Mouse (Mus musculus): Measurements from ENCODE around the gene Ppp1r13b. TPM values are rescaled to one million over a fixed set of nuclear protein-coding genes. Genes with fewer than 3 reads are reported as not detected.

Gene Ppp1r13b
- polyA plus RNA-seq, 1 experiment from 2014 or later: 18.9 TPM

DNA sequence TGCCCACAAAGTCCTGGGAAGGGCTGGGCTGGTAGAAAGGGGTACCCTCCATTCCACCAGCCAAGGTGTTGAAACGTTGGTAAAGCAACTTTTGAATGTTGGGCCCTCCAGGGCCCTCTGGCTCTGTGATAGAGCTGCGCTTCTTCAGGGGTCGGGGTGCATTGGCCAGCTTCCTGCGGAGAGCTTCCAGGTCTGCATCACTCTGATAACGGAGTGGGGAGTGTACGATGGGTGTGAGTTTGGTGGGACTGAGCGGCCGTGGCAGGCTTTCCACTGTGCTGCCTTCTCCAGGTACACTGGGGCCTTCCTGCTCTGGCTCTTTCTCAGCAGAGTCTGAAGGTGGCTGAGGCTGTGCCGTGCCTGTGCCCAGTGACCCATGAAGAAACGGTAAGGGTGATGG is 74.5 kb downstream of the Ppp1r13b start:
- TF ChIP-seq CTCF (IDR thresholded peaks at IDR 0.05; ENCODE audit: low read depth): no peak
- no peak for TF ChIP-seq EP300 (optimal IDR thresholded peaks at IDR 0.05)
- 87% methylated on average over 10 of the region's 10 CpGs for WGBS
- no peaks in the 10 kb centered on the region for H3K9me3 ChIP-seq (ENCODE audit: control insufficient read depth, low read length)
- no peaks in the 10 kb centered on the region for H3K4me1 ChIP-seq (replicated peaks; ENCODE audit: control insufficient read depth, insufficient read depth)
- ATAC-seq (ENCODE audit: low FRiP score, low TSS enrichment): no peak
- H3K36me3 ChIP-seq (ENCODE audit: control insufficient read depth, insufficient read depth, low read length): peaks cover 42% of the 10 kb centered on the region
- no peak overlapping the region for H3K27ac ChIP-seq (replicated peaks)
- H3K4me3 ChIP-seq (ENCODE audit: low read depth, low read length): no peak overlapping the region
- H3K9ac ChIP-seq (ENCODE audit: low read length): no peak overlapping the region
- no peak for DNase-seq (ENCODE audit: low spot score)
- H3K27me3 ChIP-seq (ENCODE audit: control insufficient read depth, insufficient read depth, low read length): no peaks in the 10 kb centered on the region
- no peak overlapping the region for H3K4me2 ChIP-seq (replicated peaks; ENCODE audit: low read depth)

DNA sequence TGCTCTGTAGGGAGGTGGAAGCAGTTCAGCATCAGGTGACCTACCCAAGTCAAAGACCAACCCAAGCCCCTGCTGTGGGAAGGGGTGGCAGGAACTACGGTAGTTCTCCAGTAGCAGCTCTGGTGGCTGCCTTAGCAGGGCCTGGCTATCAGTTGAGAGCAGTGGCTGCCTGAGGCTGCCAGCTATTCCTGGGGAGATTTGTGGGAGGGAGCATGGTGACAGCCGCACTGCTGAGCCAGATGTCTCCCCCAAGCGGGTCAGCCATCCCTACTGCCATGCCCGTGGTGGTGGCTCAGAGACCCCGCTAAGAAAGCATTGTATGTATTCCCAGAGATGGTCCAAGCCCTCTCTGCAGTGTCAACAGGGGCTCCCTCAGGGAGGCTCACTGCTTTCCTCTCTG is 75.3 kb downstream of the Ppp1r13b start:
- Histone ChIP-seq H3K9me3 (ENCODE audit: control insufficient read depth, low read length) (no peaks in the 10 kb centered on the region), H3K4me1 (replicated peaks; ENCODE audit: control insufficient read depth, insufficient read depth) (no peaks in the 10 kb centered on the region), H3K9ac (ENCODE audit: low read length) (no peak overlapping the region), H3K36me3 (ENCODE audit: control insufficient read depth, insufficient read depth, low read length) (peaks cover 45% of the 10 kb centered on the region), H3K27me3 (ENCODE audit: control insufficient read depth, insufficient read depth, low read length) (no peaks in the 10 kb centered on the region), H3K4me3 (ENCODE audit: low read depth, low read length) (no peak overlapping the region), H3K4me2 (replicated peaks; ENCODE audit: low read depth) (no peak overlapping the region), H3K27ac (replicated peaks) (no peak overlapping the region)
- TF ChIP-seq CTCF (IDR thresholded peaks at IDR 0.05; ENCODE audit: low read depth): no peak
- no peak for TF ChIP-seq EP300 (optimal IDR thresholded peaks at IDR 0.05)
- 82% methylated on average over 5 of the region's 5 CpGs for WGBS
- no peak for DNase-seq (ENCODE audit: low spot score)
- no peak for ATAC-seq (ENCODE audit: low FRiP score, low TSS enrichment)

DNA sequence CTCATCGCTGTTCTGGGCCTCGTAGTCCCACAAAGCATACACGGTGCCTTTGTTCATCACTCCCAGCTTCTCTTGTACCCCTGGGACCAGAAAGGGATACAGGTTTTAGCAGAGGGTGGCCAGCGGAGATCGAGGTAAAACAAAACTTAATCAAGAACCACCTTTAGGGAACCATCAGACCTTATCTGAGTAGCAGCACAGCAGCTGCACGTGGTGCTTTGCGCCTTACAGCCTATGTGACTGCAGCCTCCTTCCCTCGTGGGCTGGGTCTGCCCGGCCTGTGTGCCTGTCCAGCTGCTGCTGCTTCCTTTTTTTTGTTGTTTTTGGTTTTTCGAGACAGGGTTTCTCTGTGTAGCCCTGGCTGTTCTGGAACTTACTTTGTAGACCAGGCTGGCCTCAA is 77.5 kb downstream of the Ppp1r13b start:
- Histone ChIP-seq H3K27ac (replicated peaks) (no peak overlapping the region), H3K4me1 (replicated peaks; ENCODE audit: control insufficient read depth, insufficient read depth) (no peaks in the 10 kb centered on the region), H3K9me3 (ENCODE audit: control insufficient read depth, low read length) (no peaks in the 10 kb centered on the region), H3K9ac (ENCODE audit: low read length) (no peak overlapping the region), H3K36me3 (ENCODE audit: control insufficient read depth, insufficient read depth, low read length) (peaks cover 60% of the 10 kb centered on the region), H3K27me3 (ENCODE audit: control insufficient read depth, insufficient read depth, low read length) (no peaks in the 10 kb centered on the region), H3K4me3 (ENCODE audit: low read depth, low read length) (no peak overlapping the region), H3K4me2 (replicated peaks; ENCODE audit: low read depth) (no peak overlapping the region)
- DNase-seq (ENCODE audit: low spot score) (no peak), ATAC-seq (ENCODE audit: low FRiP score, low TSS enrichment) (no peak)
- WGBS: 82% methylated on average over 10 of the region's 10 CpGs
- TF ChIP-seq EP300 (optimal IDR thresholded peaks at IDR 0.05) (no peak), CTCF (IDR thresholded peaks at IDR 0.05; ENCODE audit: low read depth) (no peak)

DNA sequence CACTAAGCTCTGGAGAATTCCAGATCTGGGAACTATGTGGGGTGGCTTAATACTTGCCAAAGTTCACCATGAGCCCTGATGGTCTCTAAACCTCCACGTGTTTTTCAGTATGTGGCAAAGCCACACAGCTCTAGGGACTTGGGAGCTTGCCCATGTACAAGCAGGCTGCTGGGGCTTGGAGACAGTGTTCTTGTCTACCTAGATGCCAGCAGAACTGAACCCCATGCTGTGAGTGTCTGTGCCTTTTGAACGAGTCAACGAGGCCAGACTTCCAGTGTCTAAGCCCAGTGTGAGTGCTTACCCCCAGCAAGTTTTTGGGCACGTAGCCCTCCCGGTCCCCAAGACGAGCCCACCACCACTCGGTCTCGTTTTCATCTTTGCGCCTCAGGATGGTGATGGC is 78.0 kb downstream of the Ppp1r13b start:
- no peak for ATAC-seq (ENCODE audit: low FRiP score, low TSS enrichment)
- H3K36me3 ChIP-seq (ENCODE audit: control insufficient read depth, insufficient read depth, low read length): peaks cover 62% of the 10 kb centered on the region
- DNase-seq (ENCODE audit: low spot score): no peak
- no peak overlapping the region for H3K4me3 ChIP-seq (ENCODE audit: low read depth, low read length)
- no peaks in the 10 kb centered on the region for H3K9me3 ChIP-seq (ENCODE audit: control insufficient read depth, low read length)
- TF ChIP-seq CTCF (IDR thresholded peaks at IDR 0.05; ENCODE audit: low read depth) (no peak), EP300 (optimal IDR thresholded peaks at IDR 0.05) (no peak)
- no peak overlapping the region for H3K4me2 ChIP-seq (replicated peaks; ENCODE audit: low read depth)
- no peaks in the 10 kb centered on the region for H3K4me1 ChIP-seq (replicated peaks; ENCODE audit: control insufficient read depth, insufficient read depth)
- H3K27ac ChIP-seq (replicated peaks): no peak overlapping the region
- H3K9ac ChIP-seq (ENCODE audit: low read length): no peak overlapping the region
- 95% methylated on average over 9 of the region's 9 CpGs for WGBS
- no peaks in the 10 kb centered on the region for H3K27me3 ChIP-seq (ENCODE audit: control insufficient read depth, insufficient read depth, low read length)

DNA sequence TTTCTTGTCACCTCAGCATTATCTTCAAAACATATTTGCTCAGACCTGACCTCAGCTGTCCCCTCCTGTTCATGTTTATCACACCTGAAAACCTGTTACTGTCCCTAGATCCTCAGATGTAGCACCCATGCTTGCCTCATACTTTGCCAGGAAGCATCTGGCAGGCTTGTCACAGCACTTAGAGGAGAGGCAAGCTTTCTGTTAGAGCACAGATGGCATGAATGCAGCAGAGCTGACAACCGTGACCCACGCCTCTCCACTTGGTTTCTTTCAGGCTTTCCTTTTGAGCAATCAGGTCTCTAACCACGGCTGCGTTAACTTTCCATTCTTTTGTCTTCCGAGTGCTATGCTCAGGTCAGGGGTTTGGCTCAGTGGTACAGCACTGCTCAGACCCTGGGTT is 78.5 kb downstream of the Ppp1r13b start:
- Histone ChIP-seq H3K9me3 (ENCODE audit: control insufficient read depth, low read length) (no peaks in the 10 kb centered on the region), H3K9ac (ENCODE audit: low read length) (no peak overlapping the region), H3K27me3 (ENCODE audit: control insufficient read depth, insufficient read depth, low read length) (no peaks in the 10 kb centered on the region), H3K27ac (replicated peaks) (no peak overlapping the region), H3K4me3 (ENCODE audit: low read depth, low read length) (no peak overlapping the region), H3K4me1 (replicated peaks; ENCODE audit: control insufficient read depth, insufficient read depth) (no peaks in the 10 kb centered on the region), H3K36me3 (ENCODE audit: control insufficient read depth, insufficient read depth, low read length) (peaks cover 63% of the 10 kb centered on the region), H3K4me2 (replicated peaks; ENCODE audit: low read depth) (no peak overlapping the region)
- DNase-seq (ENCODE audit: low spot score) (no peak), ATAC-seq (ENCODE audit: low FRiP score, low TSS enrichment) (no peak)
- 73% methylated on average over 5 of the region's 5 CpGs for WGBS
- TF ChIP-seq EP300 (optimal IDR thresholded peaks at IDR 0.05) (no peak), CTCF (IDR thresholded peaks at IDR 0.05; ENCODE audit: low read depth) (no peak)

DNA sequence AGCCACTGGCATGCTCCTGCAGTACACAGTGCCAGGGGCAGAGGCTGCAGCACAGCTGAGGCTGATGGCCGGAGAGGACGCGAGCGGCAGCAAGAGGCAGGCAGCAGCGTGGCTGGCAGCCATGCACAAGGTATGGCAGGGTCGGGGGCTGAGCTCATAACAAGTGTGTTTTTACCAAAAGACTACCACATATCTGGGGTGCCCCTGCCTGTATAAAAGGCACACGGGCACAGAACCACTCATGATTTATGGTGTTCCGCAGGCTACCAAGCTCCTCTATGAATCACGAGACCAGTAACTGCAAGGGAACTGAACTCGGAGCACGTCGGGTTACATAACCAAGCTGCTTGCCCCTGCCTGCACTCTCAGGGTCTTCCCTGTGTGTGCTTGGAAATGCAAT is 80.4 kb downstream of the Ppp1r13b start:
- H3K9ac ChIP-seq (ENCODE audit: low read length): no peak overlapping the region
- no peak for DNase-seq (ENCODE audit: low spot score)
- no peak for ATAC-seq (ENCODE audit: low FRiP score, low TSS enrichment)
- H3K36me3 ChIP-seq (ENCODE audit: control insufficient read depth, insufficient read depth, low read length): peaks cover 59% of the 10 kb centered on the region
- H3K4me3 ChIP-seq (ENCODE audit: low read depth, low read length): no peak overlapping the region
- no peak overlapping the region for H3K27ac ChIP-seq (replicated peaks)
- no peaks in the 10 kb centered on the region for H3K27me3 ChIP-seq (ENCODE audit: control insufficient read depth, insufficient read depth, low read length)
- 93% methylated on average over 12 of the region's 12 CpGs for WGBS
- H3K9me3 ChIP-seq (ENCODE audit: control insufficient read depth, low read length): no peaks in the 10 kb centered on the region
- no peak overlapping the region for H3K4me2 ChIP-seq (replicated peaks; ENCODE audit: low read depth)
- no peaks in the 10 kb centered on the region for H3K4me1 ChIP-seq (replicated peaks; ENCODE audit: control insufficient read depth, insufficient read depth)
- no peak for TF ChIP-seq CTCF (IDR thresholded peaks at IDR 0.05; ENCODE audit: low read depth)
- no peak for TF ChIP-seq EP300 (optimal IDR thresholded peaks at IDR 0.05)
